Mouse (Mus musculus): ENCODE data around the gene Olfr957. TPM values are rescaled to one million over a fixed set of nuclear protein-coding genes. Genes with fewer than 3 reads are reported as not detected.

The Olfr957 gene
- not detected in 2 replicates for polyA plus RNA-seq (2012; ENCODE audit: insufficient read depth, low replicate concordance)

DNA sequence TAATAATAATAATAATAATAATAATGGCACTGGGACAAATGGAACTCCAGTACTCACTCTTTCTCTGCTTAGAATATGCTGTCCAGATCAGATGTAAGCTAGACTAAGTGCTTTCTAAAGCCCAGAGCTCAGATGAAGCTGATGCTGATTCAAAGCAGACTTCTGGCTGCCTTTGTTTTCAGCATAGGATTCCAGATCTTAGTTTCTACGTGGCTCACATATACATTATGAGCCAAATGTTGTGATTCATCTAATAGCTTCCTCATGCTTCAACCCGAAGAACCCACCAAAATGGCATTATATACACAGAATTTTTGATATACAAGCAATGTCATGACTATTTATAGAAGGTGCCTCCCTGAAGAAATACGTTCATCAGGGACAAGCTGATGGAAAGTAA is at the start of gene Olfr957:
Gene Olfr957, minus strand, starts transcription at position 279 of the 400 bp plus-strand sequence.
- H3K4me3 ChIP-seq (replicated peaks): no peak within 1 kb of the TSS
- no peaks in the 10 kb centered on the region for H3K27me3 ChIP-seq (replicated peaks)
- TF ChIP-seq FLI1 (IDR thresholded peaks at IDR 0.05; ENCODE audit: low read length) (no peak), GATA1 (IDR thresholded peaks at IDR 0.05; ENCODE audit: borderline replicate concordance, low read length) (no peak)
- H3K4me1 ChIP-seq: no peaks in the 10 kb centered on the region
- no peaks in the 10 kb centered on the region for H3K9me3 ChIP-seq
- H3K36me3 ChIP-seq (replicated peaks; ENCODE audit: low read length): no peaks in the 10 kb centered on the region

DNA sequence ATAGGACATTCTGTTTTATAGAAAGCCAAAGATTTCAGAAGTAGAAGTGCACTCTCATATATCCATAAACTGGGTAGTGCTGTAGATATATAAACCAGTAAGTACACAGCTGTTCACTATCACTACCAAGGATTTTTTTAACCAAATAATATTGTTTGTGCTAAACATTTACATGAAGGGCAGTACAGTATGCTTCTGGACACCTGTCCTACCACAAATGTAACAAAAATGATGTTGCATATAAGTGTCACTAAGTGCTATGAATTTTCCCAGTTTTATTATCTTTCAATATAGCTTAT is 42.7 kb upstream of the Olfr957 start:
- Histone ChIP-seq H3K36me3 (replicated peaks; ENCODE audit: low read length) (no peaks in the 10 kb centered on the region), H3K4me1 (no peaks in the 10 kb centered on the region), H3K9me3 (no peaks in the 10 kb centered on the region), H3K27me3 (replicated peaks) (no peaks in the 10 kb centered on the region), H3K4me3 (replicated peaks) (no peak overlapping the region)
- no peak for TF ChIP-seq FLI1 (IDR thresholded peaks at IDR 0.05; ENCODE audit: low read length)
- no peak for TF ChIP-seq GATA1 (IDR thresholded peaks at IDR 0.05; ENCODE audit: borderline replicate concordance, low read length)

GRCm38 (mm10) chr9:39557529-39558348 is 42.1 kb upstream of the Olfr957 start:
- no peaks in the 10 kb centered on the region for H3K4me1 ChIP-seq
- H3K9me3 ChIP-seq: no peaks in the 10 kb centered on the region
- no peaks in the 10 kb centered on the region for H3K27me3 ChIP-seq (replicated peaks)
- no peak for TF ChIP-seq FLI1 (IDR thresholded peaks at IDR 0.05; ENCODE audit: low read length)
- TF ChIP-seq GATA1 (IDR thresholded peaks at IDR 0.05; ENCODE audit: borderline replicate concordance, low read length): no peak
- no peak overlapping the region for H3K4me3 ChIP-seq (replicated peaks)
- no peaks in the 10 kb centered on the region for H3K36me3 ChIP-seq (replicated peaks; ENCODE audit: low read length)

DNA sequence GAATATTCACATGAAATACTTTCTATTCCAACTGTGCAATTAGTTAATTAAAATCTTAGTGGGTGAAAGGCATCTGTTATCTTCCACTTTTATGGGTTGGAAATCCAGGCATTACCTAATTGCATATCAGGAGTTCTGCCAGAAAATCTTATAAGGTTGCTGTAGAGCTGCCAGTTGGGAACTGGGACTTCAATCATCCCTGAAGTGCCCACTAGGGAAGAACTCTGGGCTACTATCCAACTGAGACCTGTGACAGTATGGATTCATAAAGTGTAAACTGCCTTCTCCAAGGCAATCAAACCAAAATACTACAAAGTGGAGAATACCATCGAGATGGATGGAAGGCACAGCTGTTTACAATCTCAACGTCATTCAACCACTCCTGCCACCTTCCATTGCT is 38.3 kb upstream of the Olfr957 start, which contains the start of gene Olfr958:
Gene Olfr958, minus strand, starts transcription at position 109 of the 400 bp plus-strand sequence.
- Histone ChIP-seq H3K4me3 (replicated peaks) (no peak within 1 kb of the TSS), H3K4me1 (no peaks in the 10 kb centered on the region), H3K36me3 (replicated peaks; ENCODE audit: low read length) (no peaks in the 10 kb centered on the region), H3K9me3 (0 out of 2 replicates have a peak, but pooled peaks cover 8% of the 10 kb centered on the region), H3K27me3 (replicated peaks) (no peaks in the 10 kb centered on the region)
- TF ChIP-seq FLI1 (IDR thresholded peaks at IDR 0.05; ENCODE audit: low read length) (no peak), GATA1 (IDR thresholded peaks at IDR 0.05; ENCODE audit: borderline replicate concordance, low read length) (no peak)

DNA sequence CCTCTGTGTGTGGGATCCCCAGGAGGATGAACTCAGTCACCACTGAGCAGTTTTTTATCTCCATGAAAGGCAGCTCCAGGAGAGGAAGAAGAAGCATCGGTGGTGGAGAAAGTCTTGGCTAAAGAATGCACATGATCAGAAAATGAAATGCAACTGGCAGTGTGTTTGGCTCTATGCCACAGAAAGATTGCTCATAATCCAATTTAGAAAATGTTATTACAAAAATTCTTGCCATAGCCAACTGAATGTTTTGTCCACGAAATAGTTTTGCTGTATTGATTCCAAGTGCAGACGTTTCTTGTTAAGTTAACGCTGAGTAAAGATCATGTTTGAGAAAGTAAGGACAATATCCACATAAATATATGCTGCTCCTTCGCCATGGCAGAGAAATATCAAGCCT is 35.2 kb upstream of the Olfr957 start:
- H3K4me3 ChIP-seq (replicated peaks): no peak overlapping the region
- peaks cover 14% of the 10 kb centered on the region for H3K9me3 ChIP-seq
- H3K36me3 ChIP-seq (replicated peaks; ENCODE audit: low read length): no peaks in the 10 kb centered on the region
- H3K4me1 ChIP-seq: no peaks in the 10 kb centered on the region
- no peak for TF ChIP-seq GATA1 (IDR thresholded peaks at IDR 0.05; ENCODE audit: borderline replicate concordance, low read length)
- TF ChIP-seq FLI1 (IDR thresholded peaks at IDR 0.05; ENCODE audit: low read length): no peak
- H3K27me3 ChIP-seq (replicated peaks): no peaks in the 10 kb centered on the region

DNA sequence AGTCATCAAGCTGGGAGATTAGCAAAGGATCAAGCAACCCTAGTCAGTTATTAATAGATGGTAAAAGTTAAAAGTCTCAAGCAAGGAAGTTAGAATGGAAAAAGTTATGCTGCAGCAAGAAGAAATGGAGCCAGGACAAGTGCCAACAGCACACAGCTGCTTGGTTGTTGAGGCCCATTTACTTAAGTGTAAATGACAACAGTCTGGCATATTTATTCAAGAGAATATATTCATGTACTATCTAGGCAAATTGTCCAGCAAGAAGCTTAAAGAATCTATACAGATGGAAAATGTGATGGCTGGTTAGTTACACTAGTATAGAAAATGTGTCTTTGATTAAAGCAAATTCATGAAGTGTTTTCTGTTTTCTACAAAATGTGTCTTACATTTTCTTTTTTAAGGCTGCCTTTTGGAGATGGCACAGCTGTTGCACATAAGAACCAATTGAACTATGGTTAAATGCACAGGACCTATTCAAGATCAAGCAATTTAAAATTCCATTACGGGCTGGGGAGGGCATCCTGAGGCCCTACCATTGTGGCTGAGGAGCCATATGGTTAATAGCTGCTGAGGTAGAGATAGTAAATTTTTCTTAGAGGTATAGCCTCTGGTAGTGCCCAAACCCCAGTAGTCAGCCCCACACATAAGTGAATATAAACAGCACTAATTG is 8.1 kb upstream of the Olfr957 start:
- H3K4me3 ChIP-seq (replicated peaks): no peak overlapping the region
- no peaks in the 10 kb centered on the region for H3K4me1 ChIP-seq
- H3K9me3 ChIP-seq: no peaks in the 10 kb centered on the region
- TF ChIP-seq FLI1 (IDR thresholded peaks at IDR 0.05; ENCODE audit: low read length): no peak
- TF ChIP-seq GATA1 (IDR thresholded peaks at IDR 0.05; ENCODE audit: borderline replicate concordance, low read length): no peak
- H3K36me3 ChIP-seq (replicated peaks; ENCODE audit: low read length): no peaks in the 10 kb centered on the region
- H3K27me3 ChIP-seq (replicated peaks): no peaks in the 10 kb centered on the region

GRCm38 (mm10) chr9:39518595-39518994 is 3.0 kb upstream of the Olfr957 start:
- Histone ChIP-seq H3K27me3 (replicated peaks) (no peaks in the 10 kb centered on the region), H3K4me1 (no peaks in the 10 kb centered on the region), H3K4me3 (replicated peaks) (no peak overlapping the region), H3K9me3 (no peaks in the 10 kb centered on the region), H3K36me3 (replicated peaks; ENCODE audit: low read length) (no peaks in the 10 kb centered on the region)
- TF ChIP-seq GATA1 (IDR thresholded peaks at IDR 0.05; ENCODE audit: borderline replicate concordance, low read length) (no peak), FLI1 (IDR thresholded peaks at IDR 0.05; ENCODE audit: low read length) (no peak)

- no peaks in the 10 kb centered on the region for H3K4me1 ChIP-seq
- no peak for TF ChIP-seq FLI1 (IDR thresholded peaks at IDR 0.05; ENCODE audit: low read length)
- no peak for TF ChIP-seq GATA1 (IDR thresholded peaks at IDR 0.05; ENCODE audit: borderline replicate concordance, low read length)
- H3K9me3 ChIP-seq: no peaks in the 10 kb centered on the region
- no peaks in the 10 kb centered on the region for H3K27me3 ChIP-seq (replicated peaks)
- H3K36me3 ChIP-seq (replicated peaks; ENCODE audit: low read length): no peaks in the 10 kb centered on the region
- H3K4me3 ChIP-seq (replicated peaks): no peak overlapping the region
These were observed 6.2 kb downstream of the Olfr957 start for GRCm38 (mm10) chr9:39509412-39509811.

DNA sequence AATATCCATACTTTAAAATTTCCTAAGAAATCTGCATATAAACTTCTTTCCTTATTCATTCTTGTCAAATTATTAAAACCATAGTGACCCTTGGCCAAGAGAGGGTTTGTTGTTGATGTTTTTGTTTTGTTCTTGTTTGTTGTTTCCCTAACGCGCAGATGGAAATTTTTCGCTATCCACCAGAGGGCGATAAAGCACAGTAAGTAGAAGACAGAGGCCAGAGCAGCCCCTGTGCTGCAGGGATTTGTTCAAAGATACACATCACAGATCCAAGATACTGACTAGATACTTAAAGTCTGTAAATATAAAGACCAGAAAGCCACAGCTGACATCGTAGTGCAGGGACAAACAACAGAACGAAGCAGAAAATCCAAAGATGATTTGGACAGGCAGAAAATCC is 6.6 kb downstream of the Olfr957 start:
- TF ChIP-seq FLI1 (IDR thresholded peaks at IDR 0.05; ENCODE audit: low read length) (no peak), GATA1 (IDR thresholded peaks at IDR 0.05; ENCODE audit: borderline replicate concordance, low read length) (no peak)
- no peaks in the 10 kb centered on the region for H3K27me3 ChIP-seq (replicated peaks)
- no peak overlapping the region for H3K4me3 ChIP-seq (replicated peaks)
- no peaks in the 10 kb centered on the region for H3K4me1 ChIP-seq
- no peaks in the 10 kb centered on the region for H3K36me3 ChIP-seq (replicated peaks; ENCODE audit: low read length)
- no peaks in the 10 kb centered on the region for H3K9me3 ChIP-seq

DNA sequence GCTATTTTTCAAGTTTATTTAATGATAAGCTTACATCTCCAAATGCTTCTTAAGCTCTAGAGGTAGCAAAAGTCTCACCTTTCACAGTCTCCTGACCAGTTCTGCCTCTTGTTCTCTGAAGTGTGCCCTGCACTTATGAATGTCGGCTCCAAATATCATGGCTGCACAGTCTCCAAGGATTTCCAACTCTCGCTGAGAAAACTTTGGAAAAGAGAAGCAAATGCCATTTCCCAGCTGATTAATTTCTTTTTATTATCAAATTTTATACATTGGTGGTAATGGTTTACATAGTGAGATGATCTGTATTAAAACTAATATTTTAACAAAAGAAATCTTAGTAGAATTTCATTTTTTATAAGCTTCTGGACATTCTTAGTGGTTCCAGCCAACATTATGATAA is 21.7 kb downstream of the Olfr957 start, which contains the start of gene Olfr44:
Gene Olfr44, minus strand, starts transcription at position 101 of the 400 bp plus-strand sequence.
- TF ChIP-seq GATA1 (IDR thresholded peaks at IDR 0.05; ENCODE audit: borderline replicate concordance, low read length) (no peak), FLI1 (IDR thresholded peaks at IDR 0.05; ENCODE audit: low read length) (no peak)
- H3K27me3 ChIP-seq (replicated peaks): no peaks in the 10 kb centered on the region
- no peaks in the 10 kb centered on the region for H3K9me3 ChIP-seq
- H3K36me3 ChIP-seq (replicated peaks; ENCODE audit: low read length): no peaks in the 10 kb centered on the region
- no peaks in the 10 kb centered on the region for H3K4me1 ChIP-seq
- H3K4me3 ChIP-seq (replicated peaks): no peak within 1 kb of the TSS

All from megakaryocyte, embryonic 14.5 days (primary cell).